Mouse (Mus musculus): Measurements from ENCODE around the gene Afap1l2. TPM values are rescaled to one million over a fixed set of nuclear protein-coding genes. Genes with fewer than 3 reads are reported as not detected.
A peak's percentile ranks its signal among the peaks of the same experiment; 100 is the strongest.

Afap1l2 gene
- polyA plus RNA-seq, 1 experiment from 2014 or later: 3.7 TPM

DNA sequence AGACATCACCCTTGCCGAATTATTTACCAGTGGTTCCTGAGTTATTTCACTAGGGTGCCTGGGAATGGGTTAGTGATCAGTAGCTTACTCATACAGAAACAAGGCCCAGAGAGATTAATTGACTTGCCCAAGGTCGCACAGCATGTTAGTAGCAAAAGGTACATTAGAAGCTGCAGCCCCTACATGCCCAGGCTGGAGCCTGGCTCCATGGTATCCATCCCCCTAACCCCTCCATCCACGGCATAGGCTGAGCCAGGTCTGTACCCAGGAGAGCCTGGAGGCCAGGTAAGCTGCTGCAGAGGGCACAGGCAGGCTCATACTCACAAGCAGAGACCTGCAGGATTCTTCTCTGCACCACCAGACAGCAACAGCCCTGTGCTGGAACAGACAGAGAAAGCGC lies 6.1 kb downstream of the Afap1l2 start:
- no peak for ATAC-seq (ENCODE audit: low FRiP score)
- Histone ChIP-seq H3K27ac (ENCODE audit: low read depth, low read length) (no peak overlapping the region), H3K9ac (ENCODE audit: low read depth, low read length) (no peak overlapping the region), H3K4me3 (ENCODE audit: low read depth, low read length) (no peak overlapping the region), H3K36me3 (ENCODE audit: control insufficient read depth, insufficient read depth, low read length) (no peaks in the 10 kb centered on the region), H3K4me1 (replicated peaks; ENCODE audit: control insufficient read depth, insufficient read depth, low read length) (0 out of 2 replicates have a peak, but pooled peaks cover under 1% of the 10 kb centered on the region), H3K4me2 (replicated peaks; ENCODE audit: low read depth, low read length) (no peak overlapping the region), H3K27me3 (ENCODE audit: control insufficient read depth, insufficient read depth, low read length) (no peaks in the 10 kb centered on the region; the same call in 1 of the 2 replicates), H3K9me3 (ENCODE audit: control insufficient read depth, low read length) (no peaks in the 10 kb centered on the region)
- WGBS: 95% methylated on average over 4 of the region's 4 CpGs
- no peak for DNase-seq (ENCODE audit: low spot score)

DNA sequence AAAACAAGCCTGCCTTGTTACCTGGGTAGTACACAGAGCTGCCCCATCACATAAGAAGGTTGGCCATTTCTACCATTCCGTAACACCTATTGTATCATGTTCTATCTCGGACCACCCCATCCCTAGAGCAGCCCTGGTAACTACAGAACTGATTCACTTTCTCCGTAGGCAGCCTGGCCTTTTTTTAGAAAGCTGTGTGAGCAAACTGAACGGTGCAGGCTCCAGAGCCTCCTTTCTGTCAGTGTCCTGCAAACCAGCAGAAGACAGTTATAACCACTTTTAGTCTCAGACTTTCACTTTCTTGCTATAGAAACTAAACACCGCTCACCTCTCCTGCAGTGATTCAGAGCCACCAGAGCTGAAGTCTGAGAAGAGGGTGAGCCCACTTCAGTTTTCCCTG lies 7.4 kb downstream of the Afap1l2 start:
- 82% methylated on average over 5 of the region's 5 CpGs for WGBS

DNA sequence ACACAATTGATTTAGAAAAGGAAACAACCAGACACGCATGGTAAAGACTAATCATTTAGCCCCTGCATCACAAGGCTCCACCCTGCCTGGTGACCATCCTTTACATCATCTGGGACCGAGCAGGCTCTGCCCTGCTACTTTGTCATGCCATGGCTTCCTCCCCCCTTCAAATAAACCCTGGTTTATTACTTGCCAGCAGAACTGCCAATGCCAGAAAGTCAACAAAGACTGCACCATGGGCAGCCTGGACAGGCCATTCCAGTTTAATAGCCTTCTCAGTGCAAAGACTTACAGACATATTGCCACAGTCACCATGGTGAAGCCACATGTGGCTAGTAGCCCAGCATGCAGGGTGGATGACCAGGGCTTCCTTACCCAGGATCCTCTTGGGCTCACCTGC lies 8.2 kb downstream of the Afap1l2 start:
- Histone ChIP-seq H3K4me1 (replicated peaks; ENCODE audit: control insufficient read depth, insufficient read depth, low read length) (0 out of 2 replicates have a peak, but pooled peaks cover 2% of the 10 kb centered on the region), H3K27ac (ENCODE audit: low read depth, low read length) (no peak overlapping the region)
- ATAC-seq (ENCODE audit: low FRiP score): no peak

More for the DNA sequence above, 7.4 kb downstream of the Afap1l2 start:
- no peaks in the 10 kb centered on the region; the same call in 1 of the 2 replicates for H3K27me3 ChIP-seq (ENCODE audit: control insufficient read depth, insufficient read depth, low read length)
- H3K9ac ChIP-seq (ENCODE audit: low read depth, low read length): no peak overlapping the region
- no peak overlapping the region for H3K4me3 ChIP-seq (ENCODE audit: low read depth, low read length)
- no peak overlapping the region for H3K4me2 ChIP-seq (replicated peaks; ENCODE audit: low read depth, low read length)
- DNase-seq (ENCODE audit: low spot score) (no peak), ATAC-seq (ENCODE audit: low FRiP score) (no peak)
- no peaks in the 10 kb centered on the region for H3K36me3 ChIP-seq (ENCODE audit: control insufficient read depth, insufficient read depth, low read length)
- H3K9me3 ChIP-seq (ENCODE audit: control insufficient read depth, low read length): no peaks in the 10 kb centered on the region
- 0 out of 2 replicates have a peak, but pooled peaks cover 2% of the 10 kb centered on the region for H3K4me1 ChIP-seq (replicated peaks; ENCODE audit: control insufficient read depth, insufficient read depth, low read length)
- no peak overlapping the region for H3K27ac ChIP-seq (ENCODE audit: low read depth, low read length)

DNA sequence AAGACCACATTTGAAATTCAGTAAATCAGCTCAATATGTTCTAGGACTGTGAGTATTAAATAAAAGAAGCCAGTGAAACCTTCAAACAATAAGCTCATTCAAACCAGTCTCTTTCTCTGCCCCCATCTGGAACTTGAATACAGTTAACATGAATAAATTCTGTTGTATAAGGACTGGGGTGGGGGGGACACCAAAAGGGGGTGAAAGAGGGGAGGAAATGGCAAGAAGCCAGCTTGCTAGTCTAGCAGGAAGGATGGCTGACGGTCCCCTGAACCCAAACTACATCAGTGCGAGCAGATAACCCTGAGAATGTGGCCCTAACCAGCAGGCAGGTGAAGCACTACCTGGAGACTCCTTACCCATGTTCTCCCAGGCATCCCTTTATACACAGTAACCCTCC lies 9.1 kb downstream of the Afap1l2 start:
- H3K9ac ChIP-seq (ENCODE audit: low read depth, low read length): no peak overlapping the region
- WGBS: 68% methylated on average over 2 of the region's 2 CpGs
- H3K4me3 ChIP-seq (ENCODE audit: low read depth, low read length): no peak overlapping the region
- H3K4me1 ChIP-seq (replicated peaks; ENCODE audit: control insufficient read depth, insufficient read depth, low read length): 0 out of 2 replicates have a peak, but pooled peaks cover 2% of the 10 kb centered on the region
- no peak overlapping the region for H3K4me2 ChIP-seq (replicated peaks; ENCODE audit: low read depth, low read length)
- H3K27me3 ChIP-seq (ENCODE audit: control insufficient read depth, insufficient read depth, low read length): no peaks in the 10 kb centered on the region
- H3K9me3 ChIP-seq (ENCODE audit: control insufficient read depth, low read length): no peaks in the 10 kb centered on the region
- DNase-seq (ENCODE audit: low spot score) (no peak), ATAC-seq (ENCODE audit: low FRiP score) (no peak)
- no peaks in the 10 kb centered on the region for H3K36me3 ChIP-seq (ENCODE audit: control insufficient read depth, insufficient read depth, low read length)
- H3K27ac ChIP-seq (ENCODE audit: low read depth, low read length): no peak overlapping the region

More for the DNA sequence above, 8.2 kb downstream of the Afap1l2 start:
- Histone ChIP-seq H3K9ac (ENCODE audit: low read depth, low read length) (no peak overlapping the region), H3K9me3 (ENCODE audit: control insufficient read depth, low read length) (no peaks in the 10 kb centered on the region), H3K36me3 (ENCODE audit: control insufficient read depth, insufficient read depth, low read length) (no peaks in the 10 kb centered on the region), H3K4me2 (replicated peaks; ENCODE audit: low read depth, low read length) (no peak overlapping the region), H3K4me3 (ENCODE audit: low read depth, low read length) (no peak overlapping the region), H3K27me3 (ENCODE audit: control insufficient read depth, insufficient read depth, low read length) (no peaks in the 10 kb centered on the region)
- WGBS: 74% methylated on average over 2 of the region's 2 CpGs
- DNase-seq (ENCODE audit: low spot score): no peak

DNA sequence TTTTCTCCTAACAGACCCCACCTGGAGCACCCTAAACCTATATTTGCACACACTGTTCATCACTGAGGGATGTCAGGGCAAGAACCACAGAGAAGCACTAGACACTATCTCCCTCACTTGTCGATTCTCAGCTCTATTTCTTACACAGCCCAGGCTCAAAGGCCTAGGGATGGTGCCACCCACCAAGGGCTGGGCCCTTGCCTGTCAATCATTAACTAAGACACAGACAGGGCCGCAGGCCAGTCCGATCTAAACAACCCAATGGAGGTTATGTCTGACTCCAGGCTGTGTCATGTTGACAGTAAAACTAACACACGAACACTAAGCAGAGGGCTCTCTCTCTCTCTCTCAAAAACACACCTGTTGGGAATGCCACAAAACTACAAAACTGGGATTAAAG lies 9.7 kb downstream of the Afap1l2 start:
- Histone ChIP-seq H3K4me3 (ENCODE audit: low read depth, low read length) (no peak overlapping the region), H3K36me3 (ENCODE audit: control insufficient read depth, insufficient read depth, low read length) (no peaks in the 10 kb centered on the region), H3K4me1 (replicated peaks; ENCODE audit: control insufficient read depth, insufficient read depth, low read length) (0 out of 2 replicates have a peak, but pooled peaks cover 2% of the 10 kb centered on the region), H3K9me3 (ENCODE audit: control insufficient read depth, low read length) (no peaks in the 10 kb centered on the region), H3K4me2 (replicated peaks; ENCODE audit: low read depth, low read length) (no peak overlapping the region), H3K27me3 (ENCODE audit: control insufficient read depth, insufficient read depth, low read length) (no peaks in the 10 kb centered on the region), H3K9ac (ENCODE audit: low read depth, low read length) (no peak overlapping the region), H3K27ac (ENCODE audit: low read depth, low read length) (no peak overlapping the region)
- WGBS: 79% methylated on average over 4 of the region's 4 CpGs
- no peak for ATAC-seq (ENCODE audit: low FRiP score)
- DNase-seq (ENCODE audit: low spot score): no peak

DNA sequence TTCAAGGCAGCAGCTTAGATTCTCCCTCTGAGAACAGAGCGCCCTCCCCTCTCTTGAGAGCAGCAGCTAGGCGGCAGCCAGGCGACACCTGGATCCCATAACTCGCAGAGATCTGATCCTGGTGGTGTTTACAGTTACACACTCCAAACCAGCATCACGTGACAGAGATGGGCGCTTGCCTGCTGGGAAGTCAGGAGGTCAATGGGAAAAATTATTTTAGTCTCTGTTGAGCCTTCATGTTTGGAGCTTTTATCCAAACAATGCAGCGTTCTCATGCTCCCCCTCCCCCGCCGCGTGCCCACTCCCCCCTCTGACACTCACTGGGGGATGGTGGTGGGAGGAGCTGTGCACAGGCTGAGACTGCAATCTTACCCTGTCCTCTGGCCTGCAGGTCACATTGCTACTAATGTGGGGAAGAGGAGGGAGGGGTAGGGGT lies 10.8 kb downstream of the Afap1l2 start:
- Histone ChIP-seq H3K4me1 (replicated peaks; ENCODE audit: control insufficient read depth, insufficient read depth, low read length) (0 out of 2 replicates have a peak, but pooled peaks cover 2% of the 10 kb centered on the region), H3K9ac (ENCODE audit: low read depth, low read length) (0 out of 2 replicates have a peak overlapping the region, but pooled peaks have one; percentile 12), H3K27me3 (ENCODE audit: control insufficient read depth, insufficient read depth, low read length) (no peaks in the 10 kb centered on the region), H3K36me3 (ENCODE audit: control insufficient read depth, insufficient read depth, low read length) (no peaks in the 10 kb centered on the region), H3K9me3 (ENCODE audit: control insufficient read depth, low read length) (no peaks in the 10 kb centered on the region), H3K4me2 (replicated peaks; ENCODE audit: low read depth, low read length) (no peak overlapping the region; the same call in 1 of the 2 replicates), H3K4me3 (ENCODE audit: low read depth, low read length) (peak overlapping the region; percentile 1; the same call in 1 of the 2 replicates), H3K27ac (ENCODE audit: low read depth, low read length) (0 out of 2 replicates have a peak overlapping the region, but pooled peaks have one; percentile 24)
- 7% methylated on average over 10 of the region's 10 CpGs for WGBS
- ATAC-seq (ENCODE audit: low FRiP score) (peak; percentile 68), DNase-seq (ENCODE audit: low spot score) (peak; percentile 69)

DNA sequence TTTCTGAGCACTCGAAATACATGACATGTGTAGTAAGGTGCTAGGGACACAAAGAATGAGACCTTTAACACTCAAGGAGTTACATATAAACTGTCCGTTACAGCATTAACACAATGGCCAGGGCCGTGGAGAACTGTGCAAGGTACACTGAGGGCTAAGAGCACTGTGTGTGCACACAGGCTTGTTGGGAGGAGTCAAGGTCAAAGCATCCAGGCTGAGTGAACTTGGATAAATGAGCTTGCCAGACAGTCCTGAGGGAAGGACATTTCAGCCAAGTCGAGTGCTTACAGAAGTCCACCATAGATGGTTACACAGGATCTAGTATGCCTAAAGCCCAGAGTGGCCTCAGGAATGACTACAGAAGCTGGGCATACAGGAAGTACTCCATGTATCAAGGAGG lies 12.6 kb downstream of the Afap1l2 start:
- 0 out of 2 replicates have a peak, but pooled peaks cover 2% of the 10 kb centered on the region for H3K4me1 ChIP-seq (replicated peaks; ENCODE audit: control insufficient read depth, insufficient read depth, low read length)
- no peak for ATAC-seq (ENCODE audit: low FRiP score)

DNA sequence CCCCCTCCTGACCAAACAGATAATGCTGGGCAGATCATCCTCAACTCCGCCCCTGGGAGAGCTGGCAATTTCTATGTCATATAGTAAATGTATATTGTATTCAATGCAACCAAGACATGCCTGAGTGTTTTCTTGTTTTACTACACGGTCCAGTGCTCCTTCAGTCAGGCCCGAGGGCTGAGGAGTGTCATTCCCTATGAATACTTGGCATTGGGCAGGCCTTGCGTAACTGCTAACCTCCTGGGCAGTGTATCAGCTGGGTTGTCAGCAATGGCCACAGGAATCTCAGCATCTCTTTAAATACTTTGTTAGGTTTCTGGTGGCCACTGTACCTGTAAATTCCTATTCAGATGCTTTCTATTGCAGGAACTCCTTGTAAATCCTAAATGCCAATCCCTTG lies 13.4 kb downstream of the Afap1l2 start:
- no peak for ATAC-seq (ENCODE audit: low FRiP score)
- 79% methylated on average over 4 of the region's 4 CpGs for WGBS
- Histone ChIP-seq H3K27me3 (ENCODE audit: control insufficient read depth, insufficient read depth, low read length) (no peaks in the 10 kb centered on the region), H3K9ac (ENCODE audit: low read depth, low read length) (no peak overlapping the region), H3K9me3 (ENCODE audit: control insufficient read depth, low read length) (no peaks in the 10 kb centered on the region), H3K4me3 (ENCODE audit: low read depth, low read length) (no peak overlapping the region), H3K36me3 (ENCODE audit: control insufficient read depth, insufficient read depth, low read length) (no peaks in the 10 kb centered on the region), H3K27ac (ENCODE audit: low read depth, low read length) (no peak overlapping the region), H3K4me2 (replicated peaks; ENCODE audit: low read depth, low read length) (no peak overlapping the region), H3K4me1 (replicated peaks; ENCODE audit: control insufficient read depth, insufficient read depth, low read length) (peaks cover 5% of the 10 kb centered on the region; the same call in 1 of the 2 replicates)
- no peak for DNase-seq (ENCODE audit: low spot score)

More for the DNA sequence above, 12.6 kb downstream of the Afap1l2 start:
- Histone ChIP-seq H3K36me3 (ENCODE audit: control insufficient read depth, insufficient read depth, low read length) (no peaks in the 10 kb centered on the region), H3K9me3 (ENCODE audit: control insufficient read depth, low read length) (no peaks in the 10 kb centered on the region), H3K4me3 (ENCODE audit: low read depth, low read length) (no peak overlapping the region), H3K27ac (ENCODE audit: low read depth, low read length) (no peak overlapping the region), H3K27me3 (ENCODE audit: control insufficient read depth, insufficient read depth, low read length) (no peaks in the 10 kb centered on the region), H3K4me2 (replicated peaks; ENCODE audit: low read depth, low read length) (no peak overlapping the region), H3K9ac (ENCODE audit: low read depth, low read length) (no peak overlapping the region)
- WGBS: 84% methylated on average over 4 of the region's 4 CpGs
- DNase-seq (ENCODE audit: low spot score): no peak

DNA sequence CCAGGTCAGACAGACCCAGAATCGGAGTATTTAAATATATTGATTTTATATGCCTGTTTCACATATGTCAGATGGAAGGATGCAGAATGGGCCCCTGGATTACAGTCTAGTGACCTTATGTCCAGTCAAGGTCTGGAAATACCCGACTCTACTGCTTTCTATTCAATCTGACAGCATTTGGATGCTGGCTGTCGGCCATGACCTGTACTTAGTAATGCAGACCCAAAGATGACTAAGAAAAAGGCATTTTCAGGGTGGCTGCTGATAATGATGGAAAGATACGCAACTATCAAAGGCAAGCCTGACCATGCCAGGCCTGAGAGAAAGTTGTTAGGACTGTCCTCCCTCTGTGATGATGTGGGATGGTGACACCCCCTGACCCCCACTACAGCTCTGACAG lies 14.3 kb downstream of the Afap1l2 start:
- ATAC-seq (ENCODE audit: low FRiP score) (no peak), DNase-seq (ENCODE audit: low spot score) (no peak)
- Histone ChIP-seq H3K27me3 (ENCODE audit: control insufficient read depth, insufficient read depth, low read length) (no peaks in the 10 kb centered on the region), H3K9ac (ENCODE audit: low read depth, low read length) (no peak overlapping the region), H3K36me3 (ENCODE audit: control insufficient read depth, insufficient read depth, low read length) (no peaks in the 10 kb centered on the region), H3K9me3 (ENCODE audit: control insufficient read depth, low read length) (no peaks in the 10 kb centered on the region), H3K4me2 (replicated peaks; ENCODE audit: low read depth, low read length) (no peak overlapping the region), H3K4me1 (replicated peaks; ENCODE audit: control insufficient read depth, insufficient read depth, low read length) (peaks cover 5% of the 10 kb centered on the region; the same call in 1 of the 2 replicates), H3K4me3 (ENCODE audit: low read depth, low read length) (no peak overlapping the region), H3K27ac (ENCODE audit: low read depth, low read length) (no peak overlapping the region)
- WGBS: 86% methylated on average over 4 of the region's 4 CpGs
